Mouse (Mus musculus): ENCODE measurements around the gene Mymk. TPM values are rescaled to one million over a fixed set of nuclear protein-coding genes. Genes with fewer than 3 reads are reported as not detected.

The Mymk gene
- polyA plus RNA-seq, 1 experiment from 2014 or later = 0.12 TPM

DNA sequence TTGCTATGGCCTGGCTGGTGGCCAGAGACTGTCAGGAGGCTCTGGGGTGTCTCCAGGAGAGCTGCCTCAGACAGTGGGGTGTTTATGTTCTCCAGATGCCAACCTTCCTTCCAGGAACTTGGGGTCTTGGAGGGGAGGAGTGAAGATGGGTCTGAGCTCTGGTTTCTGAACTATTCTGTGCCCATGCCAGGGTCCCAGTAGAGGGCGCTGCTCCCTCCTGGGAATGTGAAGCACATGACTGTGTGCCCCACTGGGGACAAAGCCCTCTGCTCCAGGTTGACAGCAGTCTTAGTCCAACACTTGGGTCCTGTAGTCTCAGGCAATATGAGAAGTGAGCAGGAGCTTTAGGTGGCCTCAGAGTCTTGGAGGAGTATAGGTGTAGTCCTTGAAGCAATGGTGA lies 32.7 kb downstream of the Mymk start:
- no peak for ATAC-seq (replicated peaks; ENCODE audit: low FRiP score)
- H3K9ac ChIP-seq (ENCODE audit: low read depth, low read length) = no peak overlapping the region
- 6% methylated on average over 1 of the region's 1 CpGs for WGBS
- H3K4me1 ChIP-seq (replicated peaks; ENCODE audit: control insufficient read depth, insufficient read depth, low read length) = no peaks in the 10 kb centered on the region; the same call in 1 of the 2 replicates
- DNase-seq (ENCODE audit: low spot score) = no peak
- no peak overlapping the region for H3K4me2 ChIP-seq
- H3K27ac ChIP-seq (ENCODE audit: low read depth, low read length) = no peak overlapping the region
- no peaks in the 10 kb centered on the region; the same call in 1 of the 2 replicates for H3K27me3 ChIP-seq (replicated peaks; ENCODE audit: control insufficient read depth, insufficient read depth, low read length)
- no peak overlapping the region for H3K4me3 ChIP-seq (ENCODE audit: low read depth, low read length)
- H3K36me3 ChIP-seq (ENCODE audit: control insufficient read depth, insufficient read depth, low read length) = no peaks in the 10 kb centered on the region
- H3K9me3 ChIP-seq (ENCODE audit: control insufficient read depth, low read length) = no peaks in the 10 kb centered on the region

DNA sequence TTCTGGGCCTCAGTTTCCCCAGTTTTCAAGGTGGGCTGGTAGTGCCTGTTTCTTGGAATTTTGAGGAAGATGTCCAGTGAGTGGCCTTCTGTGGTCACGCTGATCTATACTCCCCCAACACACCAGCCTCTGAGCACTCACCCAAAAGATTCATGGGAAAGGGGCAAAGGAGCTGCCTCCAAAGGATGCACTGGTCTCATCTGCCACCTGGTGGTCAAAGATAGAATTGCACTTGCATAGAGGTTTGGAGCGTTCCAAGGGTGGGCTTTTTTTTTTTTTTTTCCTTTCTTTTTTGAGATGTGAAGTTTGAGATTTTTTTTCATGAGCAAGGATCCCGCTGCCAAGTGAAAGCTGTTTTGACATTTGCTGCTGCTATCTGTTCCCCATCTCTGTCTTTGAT lies 33.4 kb downstream of the Mymk start:
- DNase-seq (ENCODE audit: low spot score) (no peak), ATAC-seq (replicated peaks; ENCODE audit: low FRiP score) (0 out of 2 replicates have a peak, but pooled peaks have one; percentile 22)
- no peaks in the 10 kb centered on the region; the same call in 1 of the 2 replicates for H3K4me1 ChIP-seq (replicated peaks; ENCODE audit: control insufficient read depth, insufficient read depth, low read length)
- H3K27ac ChIP-seq (ENCODE audit: low read depth, low read length) = no peak overlapping the region
- H3K9ac ChIP-seq (ENCODE audit: low read depth, low read length) = no peak overlapping the region
- no peaks in the 10 kb centered on the region; the same call in 1 of the 2 replicates for H3K27me3 ChIP-seq (replicated peaks; ENCODE audit: control insufficient read depth, insufficient read depth, low read length)
- 0% methylated on average over 3 of the region's 3 CpGs for WGBS
- no peaks in the 10 kb centered on the region for H3K9me3 ChIP-seq (ENCODE audit: control insufficient read depth, low read length)
- H3K36me3 ChIP-seq (ENCODE audit: control insufficient read depth, insufficient read depth, low read length) = no peaks in the 10 kb centered on the region
- no peak overlapping the region for H3K4me2 ChIP-seq
- H3K4me3 ChIP-seq (ENCODE audit: low read depth, low read length) = no peak overlapping the region

DNA sequence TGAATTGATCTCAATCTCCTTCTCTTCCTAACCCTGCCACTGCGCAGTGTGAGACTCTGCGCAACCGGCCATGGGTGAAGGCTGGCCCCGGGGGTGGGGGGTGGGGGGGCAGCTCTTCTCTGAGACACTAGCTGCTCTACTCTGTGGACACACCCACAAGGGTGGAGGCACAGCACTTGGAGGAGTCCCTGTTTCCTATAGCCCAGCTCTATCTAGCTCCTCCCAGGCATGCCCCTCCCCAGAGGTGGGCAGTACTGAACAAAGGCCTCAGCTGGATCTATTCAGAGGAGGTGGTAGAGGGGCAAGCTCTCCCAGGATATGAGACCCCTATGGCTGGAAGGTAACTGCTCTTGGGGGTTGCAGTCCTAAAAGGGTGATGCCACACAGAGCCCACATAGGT lies 35.0 kb downstream of the Mymk start:
- no peak for DNase-seq (ENCODE audit: low spot score)
- H3K27ac ChIP-seq (ENCODE audit: low read depth, low read length) = no peak overlapping the region

DNA sequence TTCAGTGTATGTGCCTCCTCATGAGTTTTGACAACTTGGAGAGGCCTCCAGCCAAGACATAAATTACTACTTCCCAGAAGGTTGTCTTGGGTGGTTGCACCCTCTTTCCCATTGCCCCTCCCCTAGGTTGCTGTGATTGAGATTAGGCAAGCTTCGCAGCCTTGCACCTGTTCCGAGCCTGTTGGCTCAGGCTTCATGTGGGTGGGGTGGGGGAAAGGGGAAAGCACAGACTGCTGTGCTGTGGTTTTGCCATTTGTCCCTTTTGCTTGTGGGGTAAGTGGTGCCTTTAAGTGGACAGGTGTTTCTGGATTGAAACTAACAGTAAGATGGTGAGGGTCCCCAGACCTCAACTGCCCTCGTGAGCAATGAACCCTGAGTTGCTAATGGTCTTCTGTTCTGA lies 36.0 kb downstream of the Mymk start:
- DNase-seq (ENCODE audit: low spot score) (no peak), ATAC-seq (replicated peaks; ENCODE audit: low FRiP score) (no peak)
- H3K9ac ChIP-seq (ENCODE audit: low read depth, low read length) = no peak overlapping the region
- 71% methylated on average over 3 of the region's 3 CpGs for WGBS
- no peaks in the 10 kb centered on the region for H3K9me3 ChIP-seq (ENCODE audit: control insufficient read depth, low read length)
- H3K36me3 ChIP-seq (ENCODE audit: control insufficient read depth, insufficient read depth, low read length) = no peaks in the 10 kb centered on the region
- H3K4me3 ChIP-seq (ENCODE audit: low read depth, low read length) = no peak overlapping the region
- H3K4me2 ChIP-seq = no peak overlapping the region
- H3K27ac ChIP-seq (ENCODE audit: low read depth, low read length) = no peak overlapping the region
- no peaks in the 10 kb centered on the region; the same call in 1 of the 2 replicates for H3K27me3 ChIP-seq (replicated peaks; ENCODE audit: control insufficient read depth, insufficient read depth, low read length)
- H3K4me1 ChIP-seq (replicated peaks; ENCODE audit: control insufficient read depth, insufficient read depth, low read length) = no peaks in the 10 kb centered on the region; the same call in 1 of the 2 replicates

More for the DNA sequence above, 35.0 kb downstream of the Mymk start:
- H3K4me2 ChIP-seq = no peak overlapping the region
- no peak overlapping the region for H3K9ac ChIP-seq (ENCODE audit: low read depth, low read length)
- no peaks in the 10 kb centered on the region for H3K9me3 ChIP-seq (ENCODE audit: control insufficient read depth, low read length)
- H3K36me3 ChIP-seq (ENCODE audit: control insufficient read depth, insufficient read depth, low read length) = no peaks in the 10 kb centered on the region
- peak; percentile 47; the same call in 1 of the 2 replicates for ATAC-seq (replicated peaks; ENCODE audit: low FRiP score)
- no peaks in the 10 kb centered on the region; the same call in 1 of the 2 replicates for H3K4me1 ChIP-seq (replicated peaks; ENCODE audit: control insufficient read depth, insufficient read depth, low read length)
- WGBS = 64% methylated on average over 4 of the region's 4 CpGs
- H3K4me3 ChIP-seq (ENCODE audit: low read depth, low read length) = no peak overlapping the region
- no peaks in the 10 kb centered on the region; the same call in 1 of the 2 replicates for H3K27me3 ChIP-seq (replicated peaks; ENCODE audit: control insufficient read depth, insufficient read depth, low read length)

DNA sequence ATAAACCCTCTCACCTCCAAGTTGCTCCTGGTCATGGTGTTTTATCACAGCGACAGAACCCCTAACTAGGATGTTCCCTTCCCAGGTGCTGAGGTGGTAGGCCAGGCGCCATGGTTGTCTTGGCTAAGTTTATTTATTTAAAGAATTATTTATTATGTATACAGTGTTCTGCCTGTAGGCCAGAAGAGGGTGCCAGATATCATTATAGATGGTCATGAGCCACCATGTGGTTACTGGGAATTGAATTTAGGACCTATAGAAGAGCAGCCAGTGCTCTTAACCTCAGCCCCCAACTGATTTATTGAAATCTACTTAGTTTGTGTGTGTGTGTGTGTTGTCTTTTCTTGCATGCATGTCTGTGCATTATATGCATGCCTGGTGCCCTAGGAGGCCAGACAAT lies 39.6 kb downstream of the Mymk start:
- H3K36me3 ChIP-seq (ENCODE audit: control insufficient read depth, insufficient read depth, low read length) = no peaks in the 10 kb centered on the region
- WGBS = 71% methylated on average over 2 of the region's 2 CpGs
- no peak overlapping the region for H3K4me3 ChIP-seq (ENCODE audit: low read depth, low read length)
- H3K27ac ChIP-seq (ENCODE audit: low read depth, low read length) = no peak overlapping the region
- no peak overlapping the region for H3K4me2 ChIP-seq
- DNase-seq (ENCODE audit: low spot score) = no peak
- peaks cover 4% of the 10 kb centered on the region; the same call in 1 of the 2 replicates for H3K4me1 ChIP-seq (replicated peaks; ENCODE audit: control insufficient read depth, insufficient read depth, low read length)
- H3K9me3 ChIP-seq (ENCODE audit: control insufficient read depth, low read length) = no peaks in the 10 kb centered on the region
- H3K9ac ChIP-seq (ENCODE audit: low read depth, low read length) = no peak overlapping the region
- H3K27me3 ChIP-seq (replicated peaks; ENCODE audit: control insufficient read depth, insufficient read depth, low read length) = peaks cover 2% of the 10 kb centered on the region; the same call in 1 of the 2 replicates
- ATAC-seq (replicated peaks; ENCODE audit: low FRiP score) = no peak

DNA sequence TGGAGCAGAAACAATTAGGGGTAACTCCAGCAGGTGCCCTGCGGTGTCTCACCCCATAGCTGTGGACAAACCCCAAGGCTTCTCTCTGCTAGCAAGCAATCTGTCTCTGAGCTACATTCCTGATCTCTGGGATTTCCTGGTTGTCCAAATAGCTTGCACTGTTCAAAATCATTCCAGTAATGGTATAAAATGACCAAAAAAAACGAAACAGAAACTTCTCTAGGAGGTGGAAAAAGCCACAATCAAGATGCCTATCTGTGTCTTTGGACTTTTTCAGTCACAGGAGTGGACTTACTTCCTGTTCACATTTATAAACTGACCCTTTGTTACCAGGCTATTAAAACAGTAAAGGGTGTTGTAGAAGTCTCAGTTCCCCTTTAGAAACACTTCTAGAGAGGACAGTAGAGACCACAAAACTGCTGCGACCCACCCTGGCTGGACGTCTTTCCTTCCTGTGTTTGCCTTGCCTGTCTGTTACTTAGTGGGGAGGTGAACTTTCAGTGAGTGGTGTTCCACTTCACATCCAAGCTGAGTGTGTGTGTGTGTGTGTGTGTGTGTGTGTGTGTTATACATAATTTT lies 43.5 kb downstream of the Mymk start:
- Histone ChIP-seq H3K4me1 (replicated peaks; ENCODE audit: control insufficient read depth, insufficient read depth, low read length) (0 out of 2 replicates have a peak, but pooled peaks cover 4% of the 10 kb centered on the region), H3K27me3 (replicated peaks; ENCODE audit: control insufficient read depth, insufficient read depth, low read length) (peaks cover 9% of the 10 kb centered on the region), H3K9me3 (ENCODE audit: control insufficient read depth, low read length) (no peaks in the 10 kb centered on the region), H3K9ac (ENCODE audit: low read depth, low read length) (no peak overlapping the region), H3K4me3 (ENCODE audit: low read depth, low read length) (no peak overlapping the region), H3K36me3 (ENCODE audit: control insufficient read depth, insufficient read depth, low read length) (no peaks in the 10 kb centered on the region), H3K4me2 (peak overlapping the region; percentile 53), H3K27ac (ENCODE audit: low read depth, low read length) (no peak overlapping the region)
- no peak for DNase-seq (ENCODE audit: low spot score)
- 49% methylated on average over 4 of the region's 4 CpGs for WGBS
- no peak for ATAC-seq (replicated peaks; ENCODE audit: low FRiP score)

DNA sequence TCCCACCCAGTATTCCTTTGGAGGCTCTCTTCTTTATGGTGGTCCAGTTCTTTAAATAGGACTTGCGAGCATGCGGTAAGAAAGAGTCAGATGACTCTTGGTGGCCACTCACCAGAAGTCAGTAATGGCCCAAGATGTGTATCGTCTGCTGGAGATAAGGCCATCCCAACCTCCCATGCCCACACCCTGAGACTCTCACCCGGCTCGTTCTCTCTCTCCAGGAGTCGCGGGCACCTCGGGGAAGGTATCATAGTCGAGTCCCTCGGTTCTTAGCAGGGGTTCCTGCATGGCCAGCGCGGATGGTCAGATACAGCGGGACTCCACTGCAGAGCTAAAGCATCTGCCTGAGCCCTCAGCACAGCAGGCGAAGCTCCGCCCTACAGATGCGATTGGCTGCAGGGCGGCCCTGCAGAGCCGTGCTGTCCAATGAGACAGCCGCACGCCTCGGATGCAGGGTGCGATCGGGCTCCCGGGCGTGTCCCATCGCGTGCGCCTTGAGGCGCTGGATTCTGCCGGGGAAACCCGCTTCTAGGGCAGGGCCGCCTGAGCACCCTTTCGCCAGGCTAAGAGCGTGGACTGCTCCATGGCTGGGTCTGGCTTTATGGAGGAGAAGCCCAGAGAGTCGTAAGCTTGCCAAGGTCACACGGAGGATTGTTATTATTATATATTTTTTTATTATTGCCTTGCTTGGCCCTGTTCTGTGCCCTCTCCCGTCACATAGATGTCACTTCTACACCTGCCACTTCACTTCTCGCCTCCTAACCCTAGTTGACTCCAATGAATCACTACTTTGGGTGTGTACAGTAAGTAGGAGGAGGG lies 44.2 kb downstream of the Mymk start, which contains the start of gene Slc2a6:
TSS of gene Slc2a6 (minus strand) at position 381 of the 819 bp plus-strand sequence.
- DNase-seq (ENCODE audit: low spot score) (peak; percentile 75), ATAC-seq (replicated peaks; ENCODE audit: low FRiP score) (peak; percentile 96)
- WGBS = 4% methylated on average over 38 of the region's 38 CpGs
- H3K9me3 ChIP-seq (ENCODE audit: control insufficient read depth, low read length) = no peaks in the 10 kb centered on the region
- no peak within 1 kb of the TSS for H3K27ac ChIP-seq (ENCODE audit: low read depth, low read length)
- peaks cover 9% of the 10 kb centered on the region for H3K27me3 ChIP-seq (replicated peaks; ENCODE audit: control insufficient read depth, insufficient read depth, low read length)
- H3K9ac ChIP-seq (ENCODE audit: low read depth, low read length) = no peak within 1 kb of the TSS
- H3K4me3 ChIP-seq (ENCODE audit: low read depth, low read length) = peak within 1 kb of the TSS; percentile 29
- H3K36me3 ChIP-seq (ENCODE audit: control insufficient read depth, insufficient read depth, low read length) = no peaks in the 10 kb centered on the region
- H3K4me1 ChIP-seq (replicated peaks; ENCODE audit: control insufficient read depth, insufficient read depth, low read length) = 0 out of 2 replicates have a peak, but pooled peaks cover 4% of the 10 kb centered on the region
- H3K4me2 ChIP-seq = peak within 1 kb of the TSS; percentile 53

DNA sequence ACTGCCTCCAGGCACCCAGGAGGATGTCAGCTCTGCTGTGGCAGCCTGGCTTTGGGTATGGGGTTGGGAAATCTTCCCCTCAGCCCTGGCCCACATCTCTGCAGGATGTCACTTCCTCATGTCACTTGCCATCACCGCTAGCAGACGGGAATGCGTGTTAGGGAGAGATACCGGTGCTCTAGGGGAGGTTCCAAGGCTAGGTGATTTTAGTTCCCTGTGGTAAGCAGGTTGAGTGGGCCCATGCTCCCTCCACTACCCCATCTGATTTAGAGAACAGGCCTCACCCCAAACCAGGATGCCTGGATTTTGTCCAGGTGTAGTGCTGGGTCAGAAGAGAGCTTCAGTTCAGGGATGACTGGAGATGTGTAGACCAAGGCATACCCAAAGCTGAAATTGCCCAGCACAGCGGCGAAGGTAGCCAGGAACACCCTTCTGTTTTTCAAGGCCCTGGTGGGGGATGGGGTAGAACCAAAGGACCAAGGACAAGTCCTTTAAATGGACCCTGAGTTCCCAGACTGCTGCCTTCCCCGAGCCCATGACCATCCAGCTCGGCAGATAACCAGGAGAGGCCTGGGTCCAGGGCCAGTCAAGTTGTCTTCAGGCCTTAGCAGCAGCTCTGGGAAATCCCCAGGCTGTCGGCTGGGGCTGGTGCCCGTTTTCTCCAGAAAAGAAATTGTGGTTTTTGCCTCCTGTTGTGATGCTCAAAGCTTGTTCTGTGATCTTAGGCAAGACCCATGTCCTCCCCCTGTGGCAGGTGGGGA lies 44.9 kb downstream of the Mymk start:
- H3K4me2 ChIP-seq = peak overlapping the region; percentile 53; the same call in 1 of the 2 replicates
- peaks cover 9% of the 10 kb centered on the region for H3K27me3 ChIP-seq (replicated peaks; ENCODE audit: control insufficient read depth, insufficient read depth, low read length)
- WGBS = 47% methylated on average over 10 of the region's 10 CpGs
- H3K4me3 ChIP-seq (ENCODE audit: low read depth, low read length) = no peak overlapping the region
- H3K36me3 ChIP-seq (ENCODE audit: control insufficient read depth, insufficient read depth, low read length) = no peaks in the 10 kb centered on the region
- 0 out of 2 replicates have a peak, but pooled peaks cover 4% of the 10 kb centered on the region for H3K4me1 ChIP-seq (replicated peaks; ENCODE audit: control insufficient read depth, insufficient read depth, low read length)
- DNase-seq (ENCODE audit: low spot score) = no peak
- no peak overlapping the region for H3K9ac ChIP-seq (ENCODE audit: low read depth, low read length)
- no peak overlapping the region for H3K27ac ChIP-seq (ENCODE audit: low read depth, low read length)
- no peak for ATAC-seq (replicated peaks; ENCODE audit: low FRiP score)
- no peaks in the 10 kb centered on the region for H3K9me3 ChIP-seq (ENCODE audit: control insufficient read depth, low read length)
